Mouse (Mus musculus) cerebellum, adult 2 months (tissue): ENCODE results near the gene Tmem159.

ENCODE experiments used
- CTCF ChIP-seq: fragments of 200-500 bp; IDR thresholded peaks from 2 replicates; pipeline ENCODE4 v1.5.1; 2011; ENCODE audit warnings: low read depth, mild to moderate bottlenecking, control low read depth, low read length, moderate library complexity, borderline replicate concordance; ENCODE audit not compliant: insufficient read depth
- POLR2A ChIP-seq: fragments of 200-500 bp; IDR thresholded peaks from 2 replicates; pipeline ENCODE4 v1.6.1; 2011; ENCODE audit warnings: low read length, control low read depth, borderline replicate concordance; ENCODE audit not compliant: insufficient read depth

DNA sequence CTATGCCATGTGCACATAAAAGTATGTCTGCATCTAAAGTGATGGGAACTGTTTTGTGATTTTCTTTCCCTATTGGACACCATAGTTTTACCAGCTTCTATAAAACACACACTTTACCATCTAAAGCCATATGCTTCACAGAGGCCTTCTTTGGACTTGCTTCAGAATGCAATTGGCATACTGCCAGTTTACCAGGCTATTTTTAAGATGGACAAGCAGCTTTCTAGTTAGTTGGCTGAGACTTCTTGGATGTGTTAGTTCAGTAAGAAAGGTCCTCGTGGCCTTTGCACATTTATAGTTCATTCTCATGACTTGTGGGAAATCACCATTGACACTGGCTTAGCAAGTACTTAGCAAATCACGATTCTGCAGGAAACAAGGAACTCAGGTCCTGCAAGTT, 4.2 kb downstream of the Tmem159 start:
- no peak for TF ChIP-seq POLR2A
- TF ChIP-seq CTCF = no peak
